Mouse (Mus musculus): ENCODE data around the gene Chsy1. TPM values are rescaled to one million over a fixed set of nuclear protein-coding genes. Genes with fewer than 3 reads are reported as not detected.
A peak's percentile ranks its signal among the peaks of the same experiment; 100 is the strongest.

Gene Chsy1
- total RNA-seq, 2 experiments from 2014 or later, result 4.1 to 4.2 TPM

DNA sequence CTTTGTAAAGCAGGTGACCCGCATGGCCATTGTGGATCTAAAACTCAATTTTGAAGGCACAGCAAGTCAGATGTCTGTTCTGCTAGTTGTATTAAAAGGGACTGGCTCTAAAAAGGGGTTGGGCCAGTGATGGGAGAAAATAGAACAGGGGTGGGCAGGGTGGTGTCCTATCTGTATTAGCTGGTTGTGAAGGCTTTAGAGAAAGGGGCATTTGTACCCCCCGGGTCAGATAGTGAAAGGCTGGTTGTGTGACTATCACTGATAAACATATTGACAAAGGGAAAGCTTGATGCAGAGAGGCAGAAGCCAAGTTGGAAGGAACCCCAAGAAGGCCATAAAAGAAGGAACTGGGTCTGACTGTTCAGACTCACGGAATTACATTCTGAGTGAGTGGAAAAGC lies 4.2 kb downstream of the Chsy1 start:
- no peak for DNase-seq
- intact Hi-C loops (cut with DNase I), result no loop called here
- H3K4me3 ChIP-seq, result no peak overlapping the region
- no peak overlapping the region for H3K27ac ChIP-seq
- TF ChIP-seq CTCF (IDR thresholded peaks at IDR 0.05), result no peak

DNA sequence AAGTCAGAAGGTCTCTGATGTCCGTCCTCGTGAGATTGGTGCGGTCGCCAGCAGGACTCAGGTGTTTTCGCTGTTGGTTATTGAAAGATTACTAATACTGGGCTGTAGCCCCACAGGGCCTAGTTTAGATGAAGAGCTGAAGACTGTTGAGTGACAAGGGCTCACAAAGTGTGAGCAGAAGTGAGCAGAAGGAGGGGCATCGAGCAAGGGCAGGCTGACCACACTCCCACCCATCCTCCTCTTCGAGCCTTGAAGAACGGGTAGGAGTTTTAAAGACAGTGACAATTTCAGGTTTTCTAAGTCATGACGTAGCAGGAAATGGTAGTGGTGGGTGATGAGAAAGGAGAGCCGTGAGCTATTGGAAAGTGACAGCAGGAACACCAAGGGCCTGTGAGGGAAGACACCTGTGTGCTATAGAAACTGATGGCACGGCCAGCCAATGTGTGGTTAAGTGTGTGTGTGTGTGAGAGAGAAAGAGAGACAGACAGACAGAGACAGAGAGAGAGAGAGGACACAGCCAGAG lies 6.6 kb downstream of the Chsy1 start:
- intact Hi-C loops (cut with DNase I), result no loop called here
- no peak for DNase-seq
- H3K27ac ChIP-seq, result no peak overlapping the region
- H3K4me3 ChIP-seq, result no peak overlapping the region
- no peak for TF ChIP-seq CTCF (IDR thresholded peaks at IDR 0.05)

DNA sequence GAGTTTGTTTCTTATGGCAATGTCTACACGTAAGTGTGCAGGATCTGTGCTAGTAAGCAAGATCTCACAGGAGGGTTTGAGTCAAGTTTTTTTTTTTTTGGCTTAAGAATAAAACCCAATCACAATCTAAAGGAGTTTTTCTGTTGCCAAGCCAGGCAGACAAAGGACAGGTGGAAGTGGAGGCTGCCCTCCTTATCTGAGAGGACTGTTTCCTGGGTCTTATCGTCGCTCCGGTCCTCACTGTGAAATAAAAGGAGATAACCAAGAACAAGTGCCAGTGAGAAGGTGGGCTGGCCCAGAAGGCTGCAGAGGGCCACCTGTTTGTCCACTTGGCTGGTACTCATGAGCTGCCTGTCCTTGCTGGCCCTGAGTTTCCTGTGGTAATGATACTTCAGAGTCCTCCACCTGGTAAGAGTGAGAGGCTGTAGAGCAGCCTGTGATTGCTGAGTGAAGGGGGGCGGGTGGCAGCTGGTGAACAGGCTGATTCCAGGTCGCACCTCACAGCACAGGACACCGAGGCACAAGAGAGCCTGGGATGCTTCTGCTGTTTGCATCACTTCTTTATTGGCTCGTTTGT lies 7.7 kb downstream of the Chsy1 start:
- H3K27ac ChIP-seq, result no peak overlapping the region
- DNase-seq, result no peak
- intact Hi-C loops (cut with DNase I), result no loop called here

DNA sequence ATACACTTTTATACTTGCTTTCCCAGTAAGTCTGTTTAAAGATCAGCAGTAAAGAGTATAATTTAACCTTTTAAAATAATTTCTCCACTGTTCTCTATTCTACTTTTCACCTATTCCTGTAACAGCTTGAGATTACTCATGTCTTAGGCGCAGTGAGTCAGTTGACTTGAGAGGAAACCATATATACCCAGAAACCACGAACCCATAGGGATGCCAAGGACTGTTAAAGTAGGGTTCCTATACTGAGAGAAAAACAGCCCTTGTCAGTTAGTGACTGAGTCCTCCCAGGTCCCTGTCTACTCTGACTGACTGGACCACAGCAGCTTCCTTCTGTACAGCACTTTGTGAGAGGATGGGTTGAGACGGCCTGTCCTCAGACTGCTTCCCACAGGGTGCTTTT lies 8.7 kb downstream of the Chsy1 start:
- no peak for DNase-seq
- no peak for TF ChIP-seq CTCF (IDR thresholded peaks at IDR 0.05)
- intact Hi-C loops (cut with DNase I), result no loop called here
- H3K4me3 ChIP-seq, result no peak overlapping the region
- no peak overlapping the region for H3K27ac ChIP-seq

More for the DNA sequence above, 7.7 kb downstream of the Chsy1 start:
- TF ChIP-seq CTCF (IDR thresholded peaks at IDR 0.05), result no peak
- no peak overlapping the region for H3K4me3 ChIP-seq

DNA sequence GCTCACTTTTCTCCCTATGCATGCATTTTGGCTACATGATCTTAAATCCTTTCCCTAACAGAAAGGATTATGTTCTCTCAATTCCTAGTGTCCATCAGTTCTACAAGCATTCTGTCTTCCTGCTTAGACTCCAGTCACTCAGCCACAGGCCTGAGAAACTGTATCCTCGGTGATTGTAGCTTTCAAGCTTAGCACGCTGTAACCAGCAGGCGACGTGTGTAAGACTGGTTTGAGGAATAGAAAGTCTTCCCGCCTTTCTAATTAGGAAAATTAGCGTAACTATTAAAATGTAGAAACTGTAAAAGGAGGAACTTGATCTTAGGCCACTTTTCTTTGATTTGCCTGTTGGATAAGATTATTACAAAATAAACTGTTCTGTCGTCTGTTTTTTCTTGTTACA lies 9.5 kb downstream of the Chsy1 start:
- DNase-seq, result no peak
- Histone ChIP-seq H3K4me3 (no peak overlapping the region), H3K27ac (no peak overlapping the region)
- no peak for TF ChIP-seq CTCF (IDR thresholded peaks at IDR 0.05)
- intact Hi-C loops (cut with DNase I), result no loop called here

DNA sequence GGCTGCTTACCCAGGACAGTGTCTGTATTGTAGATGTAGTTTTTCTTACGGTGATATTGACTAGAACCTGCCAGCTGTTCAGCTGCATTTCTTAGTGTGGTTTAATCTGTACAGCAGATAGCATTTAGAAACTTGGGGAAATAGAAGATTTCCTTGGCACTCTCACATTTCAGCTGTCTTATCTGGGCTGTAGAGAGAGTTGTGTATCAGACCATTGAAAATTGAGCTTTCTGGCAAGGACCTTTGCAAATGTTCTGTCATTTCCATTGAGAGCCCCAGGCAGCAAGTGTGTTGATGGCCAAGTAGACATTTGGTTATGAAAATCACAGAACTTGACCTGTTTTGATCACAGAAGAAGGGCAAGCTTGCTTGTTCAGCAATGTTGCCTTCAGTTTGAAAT lies 10.8 kb downstream of the Chsy1 start:
- intact Hi-C loops (cut with DNase I), result no loop called here
- no peak for TF ChIP-seq CTCF (IDR thresholded peaks at IDR 0.05)
- DNase-seq, result no peak
- Histone ChIP-seq H3K4me3 (no peak overlapping the region), H3K27ac (peak overlapping the region; percentile 13; the same call in 1 of the 2 replicates)

DNA sequence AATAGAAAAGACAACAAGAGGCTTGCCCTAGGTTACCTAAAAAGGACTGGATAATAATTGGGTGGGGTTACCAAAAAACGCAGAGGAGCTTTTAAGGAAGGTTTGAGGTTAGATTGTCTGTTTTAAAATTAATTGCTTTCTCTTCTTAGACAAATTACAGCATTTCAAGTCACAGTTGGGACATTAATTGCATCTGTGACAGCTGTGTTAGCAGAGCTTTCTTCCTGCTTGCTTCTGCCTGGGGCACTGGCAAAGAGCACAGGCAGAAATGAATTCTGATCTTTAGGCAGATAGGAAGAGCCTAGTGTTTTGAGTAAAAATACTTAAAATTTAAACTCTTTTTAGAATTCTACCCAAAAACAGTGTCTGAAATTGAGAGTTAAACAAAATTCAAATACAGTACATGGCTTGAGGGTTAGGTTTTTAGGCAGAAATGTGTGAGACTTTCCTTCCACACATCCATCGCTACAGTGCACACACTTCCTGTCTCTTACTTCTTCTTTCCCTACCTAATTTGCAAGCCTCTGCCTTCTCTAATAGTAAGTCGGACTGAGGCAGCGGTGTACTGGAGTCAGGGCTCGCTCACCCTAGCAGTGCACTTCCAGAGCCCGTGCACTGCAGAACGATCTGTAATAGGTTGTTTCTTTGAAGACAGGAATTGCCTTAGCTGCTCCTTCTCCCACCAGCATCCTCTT lies 11.5 kb downstream of the Chsy1 start:
- no peak overlapping the region for H3K4me3 ChIP-seq
- TF ChIP-seq CTCF (IDR thresholded peaks at IDR 0.05), result no peak
- no peak for DNase-seq
- peak overlapping the region; percentile 13; the same call in 1 of the 2 replicates for H3K27ac ChIP-seq
- intact Hi-C loops (cut with DNase I), result no loop called here

DNA sequence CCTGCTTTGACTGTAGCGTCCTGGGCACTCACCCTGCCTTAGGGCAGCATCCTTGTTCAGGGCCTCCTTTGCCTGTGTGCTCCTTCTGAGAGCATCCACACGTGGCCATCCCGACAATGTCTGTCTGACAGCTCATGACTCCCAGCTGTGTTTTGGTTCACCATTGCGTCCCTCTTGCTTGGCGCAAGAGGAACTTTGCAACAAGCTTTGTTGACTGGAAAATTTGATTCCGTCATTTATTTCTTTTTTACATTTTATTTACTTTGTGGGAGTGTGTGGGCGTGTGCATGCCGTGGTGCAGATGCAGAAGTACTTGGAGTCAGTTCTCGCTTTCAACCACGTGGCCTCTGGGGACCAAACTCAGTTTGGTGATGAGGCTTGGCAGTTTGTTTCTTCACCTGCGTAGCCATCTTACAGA lies 15.2 kb downstream of the Chsy1 start:
- Histone ChIP-seq H3K27ac (no peak overlapping the region), H3K4me3 (no peak overlapping the region)
- DNase-seq, result no peak
- TF ChIP-seq CTCF (IDR thresholded peaks at IDR 0.05), result no peak
- intact Hi-C loops (cut with DNase I), result no loop called here

DNA sequence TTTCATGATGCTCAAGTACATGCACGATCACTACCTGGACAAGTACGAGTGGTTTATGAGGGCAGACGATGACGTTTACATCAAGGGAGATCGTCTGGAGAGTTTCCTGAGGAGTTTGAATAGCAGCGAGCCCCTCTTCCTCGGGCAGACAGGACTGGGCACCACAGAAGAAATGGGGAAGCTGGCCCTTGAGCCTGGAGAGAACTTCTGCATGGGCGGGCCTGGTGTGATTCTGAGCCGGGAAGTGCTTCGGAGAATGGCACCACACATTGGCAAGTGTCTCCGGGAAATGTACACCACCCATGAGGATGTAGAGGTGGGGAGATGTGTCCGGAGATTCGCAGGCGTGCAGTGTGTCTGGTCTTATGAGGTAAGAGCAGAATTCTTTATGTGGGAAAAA lies 16.1 kb downstream of the Chsy1 start:
- no peak overlapping the region for H3K4me3 ChIP-seq
- TF ChIP-seq CTCF (IDR thresholded peaks at IDR 0.05), result no peak
- no peak for DNase-seq
- no peak overlapping the region for H3K27ac ChIP-seq
- intact Hi-C loops (cut with DNase I), result no loop called here

DNA sequence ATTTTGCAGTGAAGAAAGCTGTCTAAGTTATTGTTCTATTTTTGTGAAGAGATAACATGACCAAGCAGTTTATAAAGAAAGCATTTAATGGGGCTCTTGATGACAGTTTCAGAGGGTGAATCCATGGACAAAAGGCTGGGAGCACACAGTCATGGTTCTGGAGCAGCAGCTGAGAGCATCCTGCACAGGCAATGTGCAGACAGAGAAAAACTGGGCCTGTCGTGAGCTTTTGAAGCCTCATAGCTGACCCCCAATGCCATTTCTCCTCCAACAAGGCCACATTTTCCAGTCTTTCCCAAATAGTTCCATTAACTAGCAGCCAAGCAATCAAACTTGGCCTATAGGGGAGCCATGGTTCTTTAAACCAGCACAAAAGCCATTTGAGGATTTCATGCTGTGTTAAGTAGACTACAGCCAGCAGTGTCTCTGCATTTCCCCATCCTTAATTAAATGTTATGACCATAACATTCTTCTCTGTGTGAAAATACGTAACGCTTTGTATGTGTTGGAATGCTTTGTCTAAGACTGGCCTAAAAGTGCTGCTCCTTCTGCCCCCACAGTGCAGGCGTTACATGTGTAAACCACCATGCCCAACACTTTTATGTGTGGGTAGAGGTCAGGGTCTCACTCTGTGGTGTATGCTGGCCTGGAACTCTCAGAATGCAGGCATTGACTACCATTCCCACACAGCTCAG lies 18.8 kb downstream of the Chsy1 start:
- intact Hi-C loops (cut with DNase I), result no loop called here
- no peak for TF ChIP-seq CTCF (IDR thresholded peaks at IDR 0.05)
- Histone ChIP-seq H3K27ac (no peak overlapping the region), H3K4me3 (no peak overlapping the region)
- DNase-seq, result no peak

DNA sequence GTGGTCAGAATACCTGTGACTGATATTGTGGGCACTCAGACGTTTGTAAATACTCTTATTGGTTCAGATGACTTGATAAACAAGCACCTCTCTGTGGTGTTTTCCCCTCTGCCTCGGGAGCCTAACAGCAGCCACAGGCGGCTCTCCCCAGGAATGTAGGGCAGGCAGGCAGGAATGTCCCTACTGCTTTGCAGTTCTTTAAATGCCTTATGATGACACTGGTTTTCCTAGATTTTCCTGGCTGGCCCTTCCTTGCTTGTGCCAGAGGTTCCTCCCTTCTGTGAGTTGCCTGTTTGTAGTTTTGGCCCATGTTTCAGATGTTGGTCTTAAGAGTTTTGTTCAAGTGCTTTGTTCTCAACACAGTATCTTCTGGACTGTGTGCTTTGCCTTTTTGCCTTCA lies 19.5 kb downstream of the Chsy1 start:
- DNase-seq, result peak; percentile 33
- intact Hi-C loops (cut with DNase I), result no loop called here
- TF ChIP-seq CTCF (IDR thresholded peaks at IDR 0.05), result no peak
- H3K27ac ChIP-seq, result no peak overlapping the region
- H3K4me3 ChIP-seq, result no peak overlapping the region

DNA sequence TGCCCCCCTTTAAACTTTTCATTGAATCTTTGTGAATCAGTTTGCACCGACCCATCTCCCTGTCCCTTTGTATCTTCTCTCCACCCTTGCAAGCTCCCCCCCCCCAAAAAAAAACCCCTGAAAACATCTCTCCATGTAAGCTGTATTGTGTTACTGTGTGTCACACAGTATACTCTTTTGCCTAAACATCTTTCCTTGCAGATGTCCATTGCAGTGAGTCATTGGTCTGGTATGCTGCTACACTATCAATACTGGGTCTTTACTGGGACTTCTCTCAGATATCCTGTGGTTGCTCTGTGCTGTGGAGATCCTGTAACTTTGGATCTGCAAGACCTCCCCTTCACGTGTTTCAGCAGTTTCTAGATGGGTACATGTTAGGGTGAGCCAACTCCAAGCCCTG lies 21.0 kb downstream of the Chsy1 start:
- H3K27ac ChIP-seq, result no peak overlapping the region
- intact Hi-C loops (cut with DNase I), result no loop called here
- no peak for TF ChIP-seq CTCF (IDR thresholded peaks at IDR 0.05)
- DNase-seq, result no peak
- no peak overlapping the region for H3K4me3 ChIP-seq

DNA sequence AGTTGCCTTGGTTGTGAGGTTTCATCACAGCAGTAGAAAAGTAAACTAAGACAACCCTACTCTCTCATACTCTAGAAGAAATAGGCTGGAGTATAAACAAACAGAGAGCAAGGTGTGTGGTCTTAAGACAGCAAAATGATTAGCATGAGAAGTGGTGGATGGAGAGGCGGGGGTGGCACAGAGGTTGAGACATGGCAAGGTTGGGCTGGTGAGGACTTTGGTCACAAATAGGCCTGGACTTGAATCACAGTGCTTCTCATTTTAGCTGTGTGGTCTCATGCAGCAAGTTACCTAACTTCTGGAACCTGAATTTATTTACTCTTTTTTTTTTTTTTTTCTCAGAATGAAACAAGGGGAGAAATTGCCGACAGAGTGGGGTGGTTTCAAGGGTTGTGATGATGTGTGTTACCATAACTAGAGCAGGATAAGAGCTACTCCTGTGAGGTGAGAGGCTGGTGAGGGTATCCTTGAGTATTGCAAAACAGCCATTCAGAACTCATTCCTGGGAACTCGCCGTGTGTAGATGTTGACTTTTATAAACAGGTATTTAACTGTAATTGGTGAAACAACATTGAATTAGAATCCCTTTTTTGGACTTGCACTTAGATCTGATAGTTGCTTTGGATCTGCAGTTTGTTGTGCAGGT lies 22.6 kb downstream of the Chsy1 start:
- intact Hi-C loops (cut with DNase I), result no loop called here
- TF ChIP-seq CTCF (IDR thresholded peaks at IDR 0.05), result no peak
- Histone ChIP-seq H3K27ac (no peak overlapping the region), H3K4me3 (no peak overlapping the region)
- no peak for DNase-seq
